In the genomic region with DNA sequence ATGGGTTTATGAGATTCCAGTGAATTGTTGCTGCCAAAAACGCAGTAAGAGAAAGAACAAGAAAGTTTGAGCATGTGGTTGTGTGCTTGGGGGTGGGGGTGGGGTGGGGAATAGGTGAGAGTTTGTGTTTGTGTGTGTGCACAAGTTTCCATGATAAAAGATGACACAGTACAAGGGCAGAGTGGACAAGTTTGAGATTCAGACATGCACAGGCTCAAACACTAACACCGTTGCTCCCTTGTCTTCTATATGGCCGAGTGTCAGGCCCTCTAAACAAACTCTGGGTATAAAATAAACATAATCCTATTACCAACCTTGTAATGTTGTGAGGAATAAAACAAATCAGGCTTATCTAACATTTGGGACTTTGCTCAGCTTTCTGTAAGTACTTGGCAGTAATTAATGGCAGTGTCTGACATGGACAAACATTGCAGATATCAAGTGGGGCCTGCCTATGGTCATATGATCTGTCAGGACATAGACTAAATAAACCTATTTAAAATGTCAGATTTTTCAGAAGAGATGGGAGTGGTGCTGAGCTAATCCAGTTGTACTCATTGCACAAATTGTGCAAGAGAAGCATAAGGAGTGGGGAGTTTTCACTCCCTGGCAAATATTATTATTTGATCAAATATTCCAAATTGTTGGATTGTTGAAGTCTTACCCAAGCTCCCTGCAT, we compare ENCODE assay signal across 17 mouse cellular contexts. TPM values are rescaled to one million over a fixed set of nuclear protein-coding genes. Genes with fewer than 3 reads are reported as not detected.
DNase-seq lines count a peak whose midpoint lies in the region; ATAC-seq and TF ChIP-seq lines count a peak whose summit lies in the region.
"Not testable (repeated sequence)": the region's sequence is repeated elsewhere in the genome, so short reads cannot be mapped to it uniquely, and the experiment has no call there.
"Had no signal": no experiment of that assay in that cellular context is flagged by ENCODE, and none has a peak within 500 bp of the region (broad histone marks: within the 10 kb centered on the region; RNA-seq: fewer than 3 reads in every experiment).

No protein-coding gene starts in this region.

- peak; percentile 75; the same call in 1 of the 2 replicates for ATAC-seq in intestine, embryonic 14.5 days (replicated peaks; ENCODE audit: low FRiP score, low TSS enrichment, low read depth)
- peak; percentile 47; the same call in 1 of the 2 replicates for ATAC-seq in intestine, postnatal 0 days
- peak; percentile 58; the same call in 1 of the 2 replicates for ATAC-seq in kidney, embryonic 16.5 days (ENCODE audit: low FRiP score, low TSS enrichment)
- peak; percentile 57; the same call in 1 of the 2 replicates for ATAC-seq in lung, embryonic 15.5 days (ENCODE audit: borderline replicate concordance, extremely low read depth, low FRiP score, low TSS enrichment)
- ATAC-seq in stomach, embryonic 14.5 days (ENCODE audit: insufficient number of reproducible peaks, insufficient read depth, low FRiP score, low read depth) = peak; percentile 78
- peak; percentile 81 for ATAC-seq in stomach, postnatal 0 days (ENCODE audit: low FRiP score, low TSS enrichment)

- H3K4me3 ChIP-seq in intestine, embryonic 14.5 days (ENCODE audit: low read depth, low read length); intestine, postnatal 0 days (ENCODE audit: low read depth, low read length); kidney, embryonic 16.5 days (ENCODE audit: low read length); lung, embryonic 15.5 days; stomach, embryonic 14.5 days (ENCODE audit: low read depth, low read length); stomach, postnatal 0 days (ENCODE audit: low read depth, low read length): not testable (repeated sequence)

- not testable (repeated sequence) for H3K36me3 ChIP-seq in intestine, embryonic 14.5 days (ENCODE audit: control insufficient read depth, insufficient read depth, low read length); intestine, postnatal 0 days (ENCODE audit: control insufficient read depth, insufficient read depth); kidney, embryonic 16.5 days (ENCODE audit: insufficient read depth, low read length); lung, embryonic 15.5 days; stomach, embryonic 14.5 days (ENCODE audit: control insufficient read depth, insufficient read depth, low read length); stomach, postnatal 0 days (ENCODE audit: control insufficient read depth, insufficient read depth, low read length)

- not testable (repeated sequence) for H3K9ac ChIP-seq in intestine, embryonic 14.5 days (ENCODE audit: low read length); intestine, postnatal 0 days (ENCODE audit: low read depth, low read length); kidney, embryonic 16.5 days (replicated peaks; ENCODE audit: low read length); lung, embryonic 15.5 days; stomach, embryonic 14.5 days (replicated peaks; ENCODE audit: low read depth, low read length); stomach, postnatal 0 days (ENCODE audit: low read length)

- not testable (repeated sequence) for TF ChIP-seq CTCF in intestine, postnatal 0 days (IDR thresholded peaks at IDR 0.05; ENCODE audit: low read depth); stomach, postnatal 0 days (IDR thresholded peaks at IDR 0.05; ENCODE audit: low read depth)

- TF ChIP-seq EP300 in stomach, postnatal 0 days (optimal IDR thresholded peaks at IDR 0.05) = not testable (repeated sequence)

- H3K4me2 ChIP-seq in intestine, embryonic 14.5 days (ENCODE audit: low read length); intestine, postnatal 0 days (replicated peaks; ENCODE audit: low read depth); kidney, embryonic 16.5 days (replicated peaks; ENCODE audit: low read depth, low read length); lung, embryonic 15.5 days; stomach, embryonic 14.5 days (replicated peaks; ENCODE audit: low read depth, low read length); stomach, postnatal 0 days (replicated peaks; ENCODE audit: low read depth): not testable (repeated sequence)

- not testable (repeated sequence) for H3K9me3 ChIP-seq in intestine, embryonic 14.5 days (ENCODE audit: control insufficient read depth, low read length); intestine, postnatal 0 days (ENCODE audit: control insufficient read depth); kidney, embryonic 16.5 days (ENCODE audit: low read length); lung, embryonic 15.5 days; stomach, embryonic 14.5 days (ENCODE audit: control insufficient read depth, low read depth, low read length); stomach, postnatal 0 days (ENCODE audit: control insufficient read depth, low read length)

- 15% methylated on average over 2 of the region's 3 CpGs for WGBS in intestine, embryonic 14.5 days
- 9% methylated on average over 3 of the region's 3 CpGs for WGBS in intestine, postnatal 0 days
- 23% methylated on average over 2 of the region's 3 CpGs for WGBS in kidney, embryonic 16.5 days
- 19% methylated on average over 3 of the region's 3 CpGs for WGBS in lung, embryonic 15.5 days
- WGBS in stomach, embryonic 14.5 days = 28% methylated on average over 2 of the region's 3 CpGs
- 24% methylated on average over 3 of the region's 3 CpGs for WGBS in stomach, postnatal 0 days

- H3K27ac ChIP-seq in intestine, embryonic 14.5 days (ENCODE audit: low read depth); intestine, postnatal 0 days (ENCODE audit: low read depth, low read length); kidney, embryonic 16.5 days (ENCODE audit: low read length); lung, embryonic 15.5 days; stomach, embryonic 14.5 days (ENCODE audit: low read length); stomach, postnatal 0 days (replicated peaks): not testable (repeated sequence)

- peaks cover 11% of the 10 kb centered on the region; the same call in 1 of the 2 replicates for H3K4me1 ChIP-seq in intestine, embryonic 14.5 days (replicated peaks; ENCODE audit: control insufficient read depth, insufficient read depth, low read length)
- H3K4me1 ChIP-seq in intestine, postnatal 0 days (replicated peaks; ENCODE audit: control insufficient read depth, insufficient read depth, low read length); kidney, embryonic 16.5 days (ENCODE audit: insufficient read depth, low read length); lung, embryonic 15.5 days; stomach, embryonic 14.5 days (ENCODE audit: control insufficient read depth, insufficient read depth, low read length); stomach, postnatal 0 days (replicated peaks; ENCODE audit: control insufficient read depth, insufficient read depth): not testable (repeated sequence)

- H3K27me3 ChIP-seq in intestine, embryonic 14.5 days (replicated peaks; ENCODE audit: control insufficient read depth, insufficient read depth, low read length); intestine, postnatal 0 days (replicated peaks; ENCODE audit: control insufficient read depth, insufficient read depth, low read length); kidney, embryonic 16.5 days (ENCODE audit: insufficient read depth, low read length); lung, embryonic 15.5 days; stomach, embryonic 14.5 days (ENCODE audit: control insufficient read depth, insufficient read depth, low read length); stomach, postnatal 0 days (ENCODE audit: control insufficient read depth, insufficient read depth, low read length): not testable (repeated sequence)

- not testable (repeated sequence) for DNase-seq in intestine, embryonic 14.5 days (ENCODE audit: low spot score)
- DNase-seq in stomach, postnatal 0 days (ENCODE audit: low spot score) = peak; percentile 18

RNA-seq across cellular contexts. Expression of a gene that starts 4.5 kb away (rescaled TPM):
- not detected in 2 replicates for polyA plus RNA-seq in intestine, embryonic 14.5 days (2014; fragmentation: Nextera tagmentation; extraction: Ambion mirVana)
- 0.14 TPM in 1 of 2 replicates, not detected in the other for polyA plus RNA-seq in intestine, postnatal 0 days (2015; fragmentation: Nextera tagmentation; extraction: Ambion mirVana)
- polyA plus RNA-seq in kidney, embryonic 16.5 days (2015; fragmentation: Nextera tagmentation; extraction: Ambion mirVana) = 0.21 TPM in 1 of 2 replicates, not detected in the other
- 0.40 and 0.54 TPM in 2 replicates for polyA plus RNA-seq in lung, embryonic 15.5 days (2015; fragmentation: Nextera tagmentation; extraction: Ambion mirVana)
- 0.53 and 0.90 TPM in 2 replicates for polyA plus RNA-seq in stomach, embryonic 14.5 days (2014; fragmentation: Nextera tagmentation; extraction: Ambion mirVana)
- 0.42 and 0.58 TPM in 2 replicates for polyA plus RNA-seq in stomach, postnatal 0 days (2015; fragmentation: Nextera tagmentation; extraction: Ambion mirVana)
- polyA plus RNA-seq: embryonic facial prominence, embryonic 11.5 days; forebrain, embryonic 11.5 days; forebrain, embryonic 14.5 days; forebrain, postnatal 0 days; frontal cortex, adult 2 months; G1E; heart, embryonic 11.5 days; heart, embryonic 14.5 days; heart, postnatal 0 days; hindbrain, embryonic 12.5 days; hindbrain, embryonic 15.5 days had no signal

RNA-seq across cellular contexts. Expression of a gene that starts 35.2 kb away (rescaled TPM):
- 16.9 and 18.3 TPM in 2 replicates for polyA plus RNA-seq in intestine, embryonic 14.5 days (2014; fragmentation: Nextera tagmentation; extraction: Ambion mirVana)
- 30.1 and 32.2 TPM in 2 replicates for polyA plus RNA-seq in intestine, postnatal 0 days (2015; fragmentation: Nextera tagmentation; extraction: Ambion mirVana)
- 14.3 and 15.9 TPM in 2 replicates for polyA plus RNA-seq in kidney, embryonic 16.5 days (2015; fragmentation: Nextera tagmentation; extraction: Ambion mirVana)
- 25.9 and 27.3 TPM in 2 replicates for polyA plus RNA-seq in lung, embryonic 15.5 days (2015; fragmentation: Nextera tagmentation; extraction: Ambion mirVana)
- 57.5 and 63.1 TPM in 2 replicates for polyA plus RNA-seq in stomach, embryonic 14.5 days (2014; fragmentation: Nextera tagmentation; extraction: Ambion mirVana)
- polyA plus RNA-seq in stomach, postnatal 0 days (2015; fragmentation: Nextera tagmentation; extraction: Ambion mirVana) = 39.9 and 44.6 TPM in 2 replicates
